Mouse (Mus musculus) adrenal gland, postnatal 14 days (tissue): ENCODE results near the gene Unk. TPM values are rescaled to one million over a fixed set of nuclear protein-coding genes. Genes with fewer than 3 reads are reported as not detected.
A peak's percentile ranks its signal among the peaks of the same experiment; 100 is the strongest.

Experiments
- DNase-seq: peaks from one replicate; pipeline ENCODE4 v3.0.0; 2021; ENCODE audit warnings: mixed read lengths
- total RNA-seq: library from RNA; stranded (reverse); gene quantifications from 2 replicates; pipeline ENCODE4 v1.2.3, GENCODE M21; 2021

Gene Unk
- total RNA-seq, 1 experiment from 2014 or later = 20.6 TPM

DNA sequence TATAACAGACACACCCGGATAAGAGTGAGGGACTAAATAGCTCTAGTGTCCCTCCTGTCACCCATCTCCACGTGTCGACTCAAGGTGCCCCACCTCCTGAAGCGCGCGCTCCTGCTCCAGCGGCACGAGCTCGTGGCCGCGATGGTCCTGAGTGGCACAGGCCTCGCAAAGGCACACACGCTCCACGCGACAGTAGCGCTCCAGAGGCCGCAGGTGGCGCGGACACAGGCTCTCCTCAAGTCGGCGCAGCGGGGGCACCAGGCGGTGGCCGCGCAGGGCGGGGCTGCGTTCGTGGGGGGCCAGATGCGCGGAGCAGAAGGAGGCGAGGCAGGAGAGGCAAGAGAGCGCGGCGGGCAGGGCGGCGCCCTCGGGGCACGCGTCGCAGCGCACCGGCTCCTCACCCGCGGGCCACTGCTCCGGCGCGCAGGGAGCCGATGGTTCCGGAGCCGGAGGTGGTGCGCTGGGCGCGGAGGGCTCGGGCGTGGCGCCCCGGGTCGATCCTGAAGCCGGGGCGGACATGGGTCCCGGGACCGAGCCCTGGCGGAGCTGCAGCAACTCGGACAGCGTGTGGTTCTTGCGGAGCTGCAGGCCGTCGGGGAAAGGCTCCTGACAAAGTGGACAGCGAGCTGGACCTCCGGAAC lies 79.4 kb downstream of the Unk start:
- DNase-seq = no peak

- peak; percentile 85 for DNase-seq
Measured at GRCm38 (mm10) chr11:116110131-116110530, 80.0 kb downstream of the Unk start.

- DNase-seq = no peak
Measured at GRCm38 (mm10) chr11:116110540-116110939, 80.4 kb downstream of the Unk start.

Other genes starting within 250 kb of the Unk start
- gene Caskin2, start 216.7 kb upstream of the Unk start, total RNA-seq = 53.7 and 57.5 TPM in 2 replicates
- 16.3 and 20.3 TPM in 2 replicates for gene Tsen54, start 215.6 kb upstream of the Unk start, total RNA-seq
- gene Llgl2, start 206.3 kb upstream of the Unk start, total RNA-seq = 11.4 and 11.8 TPM in 2 replicates
- gene Myo15b, start 171.9 kb upstream of the Unk start, total RNA-seq = 0.26 TPM in 1 of 2 replicates, not detected in the other
- gene Smim5, start 130.4 kb upstream of the Unk start, total RNA-seq = 0.82 and 1.3 TPM in 2 replicates
- not detected in 2 replicates for gene Smim6, start 118.3 kb upstream of the Unk start, total RNA-seq
- 40.9 and 42.9 TPM in 2 replicates for gene Sap30bp, start 97.0 kb upstream of the Unk start, total RNA-seq
- gene Recql5, start 96.8 kb upstream of the Unk start, total RNA-seq = 18.3 and 22.3 TPM in 2 replicates
- 3.6 and 4.4 TPM in 2 replicates for gene Itgb4, start 55.6 kb upstream of the Unk start, total RNA-seq
- 41.5 and 51.9 TPM in 2 replicates for gene Galk1, start 17.6 kb upstream of the Unk start, total RNA-seq
- 340 and 347 TPM in 2 replicates for gene H3f3b, start 2.4 kb upstream of the Unk start, total RNA-seq
- 0.74 and 4.0 TPM in 2 replicates for gene Unc13d, start 47.6 kb downstream of the Unk start, total RNA-seq
- gene Wbp2, start 56.7 kb downstream of the Unk start, total RNA-seq = 121 and 127 TPM in 2 replicates
- 19.9 and 23.6 TPM in 2 replicates for gene Trim47, start 96.9 kb downstream of the Unk start, total RNA-seq
- 8.6 and 10.2 TPM in 2 replicates for gene Trim65, start 100.8 kb downstream of the Unk start, total RNA-seq
- 90.7 and 95.0 TPM in 2 replicates for gene Mrpl38, start 108.5 kb downstream of the Unk start, total RNA-seq
- gene Fbf1, start 137.8 kb downstream of the Unk start, total RNA-seq = 28.1 and 31.0 TPM in 2 replicates
- 16.7 and 20.0 TPM in 2 replicates for gene Ten1, start 168.5 kb downstream of the Unk start, total RNA-seq
- 150 and 199 TPM in 2 replicates for gene Acox1, start 168.7 kb downstream of the Unk start, total RNA-seq
- 1.3 and 1.7 TPM in 2 replicates for gene Evpl, start 207.8 kb downstream of the Unk start, total RNA-seq
- 63.1 and 70.4 TPM in 2 replicates for gene Srp68, start 243.9 kb downstream of the Unk start, total RNA-seq